Mouse (Mus musculus): ENCODE data around the gene Sh3bgrl2.

The Sh3bgrl2 gene

GRCm38 (mm10) chr9:83679626-83680025 is 131.5 kb downstream of the Sh3bgrl2 start:
- in situ Hi-C loops (cut with MseI, MboI): no loop called here

GRCm38 (mm10) chr9:83681661-83682655 is 133.8 kb downstream of the Sh3bgrl2 start:
- in situ Hi-C loops (cut with MseI, MboI): no loop called here

GRCm38 (mm10) chr9:83686511-83687100 is 138.5 kb downstream of the Sh3bgrl2 start:
- in situ Hi-C loops (cut with MseI, MboI): no loop called here

GRCm38 (mm10) chr9:83687904-83688303 is 139.8 kb downstream of the Sh3bgrl2 start:
- in situ Hi-C loops (cut with MseI, MboI): no loop called here

Measured in mouse trophoblast stem cell (cell line).